Mouse (Mus musculus) layer of hippocampus, postnatal 25 days (tissue): ENCODE data around the gene Unc93b1. TPM values are rescaled to one million over a fixed set of nuclear protein-coding genes. Genes with fewer than 3 reads are reported as not detected.
A peak's percentile ranks its signal among the peaks of the same experiment; 100 is the strongest.
"Not testable (repeated sequence)": the region's sequence is repeated elsewhere in the genome, so short reads cannot be mapped to it uniquely, and the experiment has no call there.

Experiments used
- DNase-seq, 2 experiments: peaks; one replicate each; pipeline ENCODE4 v3.0.0; 2022; ENCODE audit warnings: mixed read lengths in 2 of 2, low spot score in 1 of 2; ENCODE audit errors: extremely low spot score in 1 of 2
- total RNA-seq, 2 experiments: library from RNA; stranded (reverse); gene quantifications; 2 replicates each; pipeline ENCODE4 v1.2.3; 2021

Unc93b1 gene
- total RNA-seq, 2 experiments from 2014 or later: 16.7 to 20.6 TPM

DNA sequence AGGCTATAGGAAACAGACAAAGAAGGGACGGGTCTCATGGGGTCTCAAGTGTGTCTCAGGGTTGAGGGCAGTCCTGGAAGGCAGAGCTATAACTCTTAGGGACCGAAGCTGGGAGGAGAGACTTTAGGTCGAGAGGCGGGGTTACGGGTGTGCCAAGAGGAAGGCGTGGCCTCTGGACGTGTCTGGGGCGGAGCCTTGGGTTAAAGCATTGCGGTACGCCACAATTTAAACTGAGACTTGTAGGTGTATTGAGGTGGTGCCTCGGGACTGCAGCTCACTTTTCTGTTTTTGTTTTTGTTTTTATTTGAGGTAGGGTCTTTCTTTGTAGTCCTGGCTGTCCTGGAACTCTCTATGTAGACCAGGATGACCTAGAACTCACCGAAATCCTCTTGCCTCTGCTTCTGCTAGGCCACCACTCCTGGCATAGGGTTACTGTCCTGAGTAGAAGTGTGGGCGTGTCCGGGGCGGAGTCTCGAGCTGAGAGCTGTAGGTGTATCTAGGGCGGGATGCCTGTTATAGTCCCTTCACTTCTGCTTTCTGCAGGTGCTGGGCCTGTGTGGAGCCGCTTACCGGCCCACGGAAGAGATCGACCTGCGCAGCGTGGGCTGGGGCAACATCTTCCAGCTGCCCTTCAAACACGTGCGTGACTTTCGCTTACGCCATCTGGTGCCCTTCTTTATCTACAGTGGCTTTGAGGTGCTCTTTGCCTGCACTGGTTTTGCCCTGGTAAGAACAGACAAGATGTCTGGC is 8.2 kb downstream of the Unc93b1 start:
- DNase-seq: no peak

- DNase-seq: no peak
Measured at GRCm38 (mm10) chr19:3945872-3946564, 11.0 kb downstream of the Unc93b1 start.

- peak; percentile 59 to 85 for DNase-seq
Measured at GRCm38 (mm10) chr19:3946715-3947114, 11.7 kb downstream of the Unc93b1 start.

- DNase-seq: no peak
Measured at GRCm38 (mm10) chr19:3947813-3948212, 12.8 kb downstream of the Unc93b1 start.

- DNase-seq: no peak
Measured at GRCm38 (mm10) chr19:3948546-3948945, 13.6 kb downstream of the Unc93b1 start.

- no peak for DNase-seq
Measured at GRCm38 (mm10) chr19:3950331-3950730, 15.3 kb downstream of the Unc93b1 start.

GRCm38 (mm10) chr19:3951461-3951860 is 16.5 kb downstream of the Unc93b1 start:
- DNase-seq: no peak

- DNase-seq: no peak
Measured at GRCm38 (mm10) chr19:3952099-3952498, 17.1 kb downstream of the Unc93b1 start.

- DNase-seq: no peak
Measured at GRCm38 (mm10) chr19:3955033-3955432, 20.0 kb downstream of the Unc93b1 start.

- DNase-seq: no peak
Measured at GRCm38 (mm10) chr19:3955804-3956203, 20.8 kb downstream of the Unc93b1 start.

DNA sequence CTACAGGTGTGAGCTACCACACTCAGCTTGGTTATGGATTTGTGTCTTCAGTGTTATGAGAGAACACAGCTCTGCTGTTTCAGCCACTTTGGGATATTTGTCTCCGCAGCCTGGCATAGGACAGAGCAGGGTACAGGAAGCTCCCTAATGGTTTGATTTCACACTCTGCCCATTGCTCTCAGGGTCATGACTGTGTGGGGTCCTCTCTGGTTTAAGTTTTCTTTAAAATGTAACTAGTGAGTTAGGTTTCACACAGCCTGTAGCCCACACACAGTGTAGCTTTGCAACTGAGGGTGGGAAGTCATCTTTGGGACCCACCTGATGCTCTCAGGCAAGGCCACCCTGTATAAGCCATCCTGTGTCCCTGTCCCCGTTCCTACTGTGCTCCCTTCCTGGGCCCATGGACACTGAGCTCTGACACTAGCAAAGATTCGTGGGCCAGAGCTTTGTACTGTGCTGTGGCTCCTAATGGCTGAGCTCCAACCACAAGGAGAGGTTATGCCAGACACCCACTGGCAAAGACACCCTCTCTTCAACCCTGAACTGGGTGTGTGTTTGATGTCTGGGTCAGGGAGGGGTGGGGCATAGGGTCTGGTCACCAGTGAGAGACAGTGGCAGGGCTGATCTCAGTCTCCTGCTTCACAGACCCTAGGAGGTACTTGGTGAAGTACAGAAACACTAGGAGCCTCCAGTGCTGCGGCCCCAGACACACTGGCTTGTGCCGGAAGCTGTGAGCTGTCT is 22.5 kb downstream of the Unc93b1 start:
- DNase-seq: not testable (repeated sequence)

GRCm38 (mm10) chr19:3958470-3958869 is 23.5 kb downstream of the Unc93b1 start, which contains the start of gene Aldh3b3:
Gene Aldh3b3, plus strand, starts transcription at chr19:3958645.
- DNase-seq: no peak

DNA sequence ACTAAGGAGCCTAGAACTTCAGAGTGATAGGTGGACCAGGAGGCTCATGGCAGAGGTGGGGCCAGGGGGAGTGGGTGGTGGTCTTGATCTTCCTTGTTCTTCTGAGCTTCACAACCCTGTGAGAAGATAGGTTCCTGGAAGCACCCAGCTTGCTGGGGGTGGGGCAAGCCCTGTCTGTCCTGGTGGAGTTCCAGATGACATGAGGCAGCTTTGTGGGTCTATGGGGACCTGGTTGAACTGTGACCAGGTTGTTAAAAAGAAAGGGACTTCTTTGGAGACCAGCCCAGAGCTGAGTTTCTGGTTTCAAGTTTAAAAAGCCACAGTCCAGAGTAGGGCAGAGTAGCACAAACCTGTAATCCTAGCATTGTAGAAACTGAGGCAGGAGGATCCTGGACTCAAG is 24.0 kb downstream of the Unc93b1 start:
- no peak for DNase-seq

DNA sequence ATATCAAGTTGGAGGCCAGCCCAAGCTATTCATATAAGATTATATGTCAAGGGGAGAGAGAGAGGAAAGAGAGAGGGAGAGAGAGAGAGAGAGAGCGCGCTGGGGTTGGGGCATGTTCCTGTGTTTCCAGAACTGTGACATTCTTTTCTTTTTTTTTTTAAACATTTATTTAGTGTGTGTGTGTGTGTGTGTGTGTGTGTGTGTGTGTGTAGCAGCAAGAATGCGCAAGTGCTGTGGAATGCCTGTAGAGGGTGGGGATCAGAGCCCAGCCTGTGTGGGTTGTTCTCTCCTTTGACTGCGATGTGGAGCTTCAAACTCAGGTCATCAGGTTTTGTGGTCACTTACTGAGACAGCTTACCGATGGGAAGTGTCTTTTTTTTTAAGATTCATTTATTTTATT is 25.2 kb downstream of the Unc93b1 start:
- no peak for DNase-seq

DNA sequence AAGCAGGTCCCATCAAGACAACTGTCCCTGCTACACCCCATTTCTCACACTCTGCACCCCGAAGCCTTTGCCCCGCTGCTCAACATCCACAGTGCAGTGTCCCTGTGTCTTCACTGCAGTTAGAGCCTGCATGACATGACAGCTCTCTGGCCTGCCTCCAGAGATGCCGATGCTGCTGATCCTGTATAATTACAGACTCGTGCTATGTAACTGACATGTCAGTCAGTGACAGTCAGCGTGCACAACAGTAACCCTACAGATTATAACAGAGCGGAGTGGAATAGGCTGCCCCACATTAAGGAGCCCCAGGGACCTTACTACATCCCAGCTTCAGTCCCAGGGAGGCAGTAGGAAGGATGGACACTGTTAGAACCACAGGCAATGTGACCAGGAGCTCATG is 26.8 kb downstream of the Unc93b1 start:
- not testable (repeated sequence) for DNase-seq

- DNase-seq: no peak
Measured at GRCm38 (mm10) chr19:3962469-3962868, 27.5 kb downstream of the Unc93b1 start.

- no peak for DNase-seq
Measured at GRCm38 (mm10) chr19:3964030-3964429, 29.0 kb downstream of the Unc93b1 start.

DNA sequence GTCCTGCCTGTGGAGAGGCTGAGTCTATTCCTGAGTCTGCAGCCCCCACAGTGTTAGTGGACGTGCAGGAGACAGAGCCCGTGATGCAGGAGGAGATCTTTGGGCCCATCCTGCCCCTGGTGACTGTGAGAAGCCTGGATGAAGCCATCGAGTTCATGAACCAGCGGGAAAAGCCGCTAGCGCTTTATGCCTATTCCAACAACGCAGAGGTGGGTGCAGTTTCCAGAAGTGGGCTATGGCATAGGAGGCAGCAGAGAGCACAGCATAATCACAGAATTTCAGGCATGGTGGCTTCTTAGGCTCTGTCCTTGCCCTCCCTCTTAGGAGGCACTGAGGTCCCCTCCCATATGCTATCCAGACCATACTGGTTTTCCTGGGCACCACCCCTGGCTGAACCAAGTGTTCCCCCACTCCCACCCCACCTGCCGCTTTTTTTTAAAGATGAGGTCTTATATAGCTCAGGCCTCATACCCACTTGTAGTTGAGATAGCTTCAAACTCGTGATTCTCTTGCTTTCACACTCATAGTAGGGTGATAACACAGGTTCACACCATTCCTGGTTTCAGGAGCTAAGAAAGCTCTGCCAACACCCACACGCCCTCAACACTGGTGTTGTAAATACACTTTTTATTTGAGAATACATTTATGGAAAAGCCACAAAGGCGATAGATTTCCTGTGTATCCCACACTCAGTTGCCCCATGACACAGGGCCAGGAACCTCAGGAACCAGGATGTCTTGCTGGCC is 31.5 kb downstream of the Unc93b1 start:
- no peak for DNase-seq

- no peak for DNase-seq
Measured at GRCm38 (mm10) chr19:3967258-3967657, 32.3 kb downstream of the Unc93b1 start.

DNA sequence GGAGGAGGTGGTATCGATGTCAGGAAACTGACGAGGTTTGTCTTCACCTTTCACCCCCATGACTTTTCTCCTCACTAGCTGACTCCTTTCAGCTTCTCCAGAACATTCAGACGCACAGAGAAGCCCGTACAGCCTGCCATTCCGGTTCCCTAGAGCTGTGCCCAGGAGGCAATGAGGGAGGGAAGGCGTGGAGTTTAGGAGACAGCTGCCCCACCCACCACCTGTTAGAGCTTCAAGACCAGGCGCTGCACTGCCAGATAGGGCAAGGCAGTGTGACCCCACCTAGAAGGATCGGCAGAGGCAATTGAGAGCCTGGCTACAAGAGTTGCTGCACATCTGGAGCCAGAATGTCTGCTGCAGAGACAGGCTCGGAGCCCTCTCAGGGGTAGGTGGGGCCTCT is 37.2 kb downstream of the Unc93b1 start, which contains the start of gene Aldh3b2:
TSS of gene Aldh3b2 (plus strand) at position 100 of the 400 bp plus-strand sequence.
- DNase-seq: no peak
